Mouse (Mus musculus) frontal cortex, postnatal 14 days (tissue): ENCODE results near the gene Slc38a8.

Experiments used
- DNase-seq, 2 experiments: peaks; one replicate each; pipeline ENCODE4 v3.0.0; 2022; ENCODE audit warnings: low spot score in 2 of 2

The Slc38a8 gene

GRCm38 (mm10) chr8:119501598-119501997 is at the start of gene Slc38a8:
Gene Slc38a8 (minus strand): TSS chr8:119501698.
- DNase-seq, result no peak

GRCm38 (mm10) chr8:119548560-119549113 is 47.1 kb upstream of the Slc38a8 start:
- DNase-seq, result no peak

GRCm38 (mm10) chr8:119547019-119547691 is 45.7 kb upstream of the Slc38a8 start:
- DNase-seq, result no peak

GRCm38 (mm10) chr8:119545791-119546190 is 44.3 kb upstream of the Slc38a8 start:
- DNase-seq, result no peak

- DNase-seq, result no peak
These were observed 43.7 kb upstream of the Slc38a8 start for GRCm38 (mm10) chr8:119545180-119545579.

- no peak for DNase-seq
These were observed 43.1 kb upstream of the Slc38a8 start for GRCm38 (mm10) chr8:119544606-119545005.

GRCm38 (mm10) chr8:119531973-119532372 is 30.5 kb upstream of the Slc38a8 start:
- DNase-seq, result peak; percentile 36 to 44

GRCm38 (mm10) chr8:119531397-119531796 is 29.9 kb upstream of the Slc38a8 start:
- no peak for DNase-seq

- no peak for DNase-seq
These were observed 29.4 kb upstream of the Slc38a8 start for GRCm38 (mm10) chr8:119530937-119531336.

- DNase-seq, result no peak
These were observed 27.3 kb upstream of the Slc38a8 start for GRCm38 (mm10) chr8:119528762-119529161.

GRCm38 (mm10) chr8:119520102-119520501 is 18.6 kb upstream of the Slc38a8 start:
- DNase-seq, result no peak

GRCm38 (mm10) chr8:119516674-119517073 is 15.2 kb upstream of the Slc38a8 start:
- DNase-seq, result no peak

GRCm38 (mm10) chr8:119515767-119516166 is 14.3 kb upstream of the Slc38a8 start:
- DNase-seq, result no peak

- DNase-seq, result no peak
These were observed 13.4 kb upstream of the Slc38a8 start for GRCm38 (mm10) chr8:119514940-119515339.

- no peak for DNase-seq
These were observed 11.9 kb upstream of the Slc38a8 start for GRCm38 (mm10) chr8:119513405-119513804.

GRCm38 (mm10) chr8:119511722-119512121 is 10.2 kb upstream of the Slc38a8 start:
- no peak for DNase-seq

GRCm38 (mm10) chr8:119510471-119510870 is 9.0 kb upstream of the Slc38a8 start:
- DNase-seq, result no peak

- no peak for DNase-seq
These were observed 4.6 kb upstream of the Slc38a8 start for GRCm38 (mm10) chr8:119506106-119506505.

GRCm38 (mm10) chr8:119505488-119505887 is 4.0 kb upstream of the Slc38a8 start:
- DNase-seq, result no peak

- DNase-seq, result no peak
These were observed 1.8 kb upstream of the Slc38a8 start for GRCm38 (mm10) chr8:119503191-119503767.

GRCm38 (mm10) chr8:119502111-119502510 is 613 bp upstream of the Slc38a8 start:
- DNase-seq, result no peak

GRCm38 (mm10) chr8:119499836-119500235 is 1.7 kb downstream of the Slc38a8 start:
- DNase-seq, result no peak

- DNase-seq, result no peak
These were observed 4.7 kb downstream of the Slc38a8 start for GRCm38 (mm10) chr8:119496848-119497247.
